8 mouse cellular contexts compared by ENCODE assay signal in the genomic region with DNA sequence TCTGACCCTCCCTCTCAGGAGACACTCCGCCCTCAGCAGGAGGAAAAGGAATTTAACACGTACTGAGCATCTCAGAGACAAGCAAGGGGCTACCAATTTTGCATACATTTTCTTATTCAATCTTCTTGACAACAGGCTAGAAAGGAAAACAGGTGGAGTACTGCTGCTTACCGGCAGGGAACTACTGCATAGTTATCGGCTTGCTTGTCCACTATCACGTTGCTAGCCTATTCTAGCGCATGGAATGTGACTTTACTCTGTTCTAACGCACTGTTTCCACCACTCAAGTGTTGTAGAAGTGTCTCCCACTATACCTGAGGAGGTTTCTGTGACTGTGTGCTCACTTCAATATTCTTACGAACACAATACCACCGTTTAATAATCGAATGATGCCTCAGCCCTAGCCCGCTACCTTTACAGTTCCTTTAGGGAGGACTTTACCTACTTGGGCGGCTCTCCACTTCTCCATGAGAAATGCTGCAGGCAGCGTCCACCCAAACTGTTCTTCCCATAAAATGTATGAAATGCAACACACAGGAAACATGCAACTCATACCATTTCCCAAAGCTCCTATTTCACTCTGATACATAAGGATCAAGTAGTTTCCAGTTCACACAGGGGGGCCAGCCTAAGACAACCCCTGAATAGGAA. TPM values are rescaled to one million over a fixed set of nuclear protein-coding genes. Genes with fewer than 3 reads are reported as not detected.
DNase-seq lines count a peak whose midpoint lies in the region; ATAC-seq and TF ChIP-seq lines count a peak whose summit lies in the region.

No protein-coding gene starts in this region.

- peak; percentile 41 to 43 for DNase-seq in cerebellum, adult 2 months
- peak; percentile 52 for DNase-seq in forelimb bud, embryonic 11.5 days (ENCODE audit: low read depth, low spot score)
- DNase-seq in intestine, embryonic 14.5 days (ENCODE audit: low spot score) = peak; percentile 77
- no peak for DNase-seq in liver, embryonic 14.5 days (ENCODE audit: low read depth in 3 of 3, low spot score in 3 of 3)
- peak; percentile 38 for DNase-seq in neural tube, embryonic 11.5 days (ENCODE audit: low spot score)
- DNase-seq in c-Kit-positive CD71-positive TER-119-positive erythroid progenitor cells, embryonic 14.5 days (ENCODE audit: low spot score) = no peak

- peak overlapping the region; percentile 74 for H3K4me2 ChIP-seq in intestine, embryonic 14.5 days (ENCODE audit: low read length)
- peak overlapping the region; percentile 58 for H3K4me2 ChIP-seq in liver, embryonic 14.5 days (ENCODE audit: low read depth)
- H3K4me2 ChIP-seq in neural tube, embryonic 11.5 days (ENCODE audit: low read depth) = peak overlapping the region; percentile 82

- no peak for TF ChIP-seq EP300 in liver, embryonic 14.5 days (IDR thresholded peaks at IDR 0.05; ENCODE audit: low read depth)

- H3K9ac ChIP-seq in intestine, embryonic 14.5 days (ENCODE audit: low read length) = peak overlapping the region; percentile 91
- H3K9ac ChIP-seq in liver, embryonic 14.5 days (replicated peaks) = peak overlapping the region; percentile 43
- peak overlapping the region; percentile 96 for H3K9ac ChIP-seq in neural tube, embryonic 11.5 days (ENCODE audit: low read length)

- peaks cover 3% of the 10 kb centered on the region for H3K36me3 ChIP-seq in megakaryocyte, embryonic 14.5 days (replicated peaks; ENCODE audit: low read length)
- H3K36me3 ChIP-seq in intestine, embryonic 14.5 days (ENCODE audit: control insufficient read depth, insufficient read depth, low read length) = 0 out of 2 replicates have a peak, but pooled peaks cover 5% of the 10 kb centered on the region
- H3K36me3 ChIP-seq in liver, embryonic 14.5 days (replicated peaks; ENCODE audit: control insufficient read depth, insufficient read depth, low read depth) = no peaks in the 10 kb centered on the region
- H3K36me3 ChIP-seq in neural tube, embryonic 11.5 days (ENCODE audit: control insufficient read depth, insufficient read depth, low read length) = no peaks in the 10 kb centered on the region; the same call in 1 of the 2 replicates

- TF ChIP-seq CTCF in cerebellum, adult 2 months (IDR thresholded peaks at IDR 0.05; ENCODE audit: borderline replicate concordance, insufficient read depth, low read depth, low read length) = peak; percentile 41; the same call in 1 of the 2 replicates
- 0 out of 2 replicates have a peak, but pooled peaks have one; percentile 23 for TF ChIP-seq CTCF in liver, embryonic 14.5 days (IDR thresholded peaks at IDR 0.05; ENCODE audit: low read depth)

- H3K9me3 ChIP-seq in megakaryocyte, embryonic 14.5 days = peaks cover 11% of the 10 kb centered on the region
- peaks cover 14% of the 10 kb centered on the region for H3K9me3 ChIP-seq in intestine, embryonic 14.5 days (ENCODE audit: control insufficient read depth, low read length)
- H3K9me3 ChIP-seq in liver, embryonic 14.5 days (ENCODE audit: control insufficient read depth, low read length) = no peaks in the 10 kb centered on the region
- no peaks in the 10 kb centered on the region; the same call in 1 of the 2 replicates for H3K9me3 ChIP-seq in neural tube, embryonic 11.5 days (ENCODE audit: control insufficient read depth, low read length)

- peaks cover 30% of the 10 kb centered on the region for H3K4me1 ChIP-seq in megakaryocyte, embryonic 14.5 days
- H3K4me1 ChIP-seq in cerebellum, adult 2 months (ENCODE audit: control insufficient read depth, insufficient read depth, low read length) = peaks cover 2% of the 10 kb centered on the region; the same call in 1 of the 2 replicates
- peaks cover 6% of the 10 kb centered on the region for H3K4me1 ChIP-seq in intestine, embryonic 14.5 days (replicated peaks; ENCODE audit: control insufficient read depth, insufficient read depth, low read length)
- H3K4me1 ChIP-seq in liver, embryonic 14.5 days (replicated peaks; ENCODE audit: control insufficient read depth in 2 of 2, insufficient read depth in 2 of 2, low read length in 1 of 2) = peaks cover 0 to 9% of the 10 kb centered on the region in 2 experiments; a peak in 3 of 4 replicates
- H3K4me1 ChIP-seq in neural tube, embryonic 11.5 days (ENCODE audit: control insufficient read depth, insufficient read depth, low read length) = no peaks in the 10 kb centered on the region; the same call in 1 of the 2 replicates

- TF ChIP-seq POLR2A in cerebellum, adult 2 months (IDR thresholded peaks at IDR 0.05; ENCODE audit: borderline replicate concordance, insufficient read depth, low read length) = no peak

- H3K27me3 ChIP-seq in megakaryocyte, embryonic 14.5 days (replicated peaks) = peaks cover 45% of the 10 kb centered on the region
- no peaks in the 10 kb centered on the region for H3K27me3 ChIP-seq in cerebellum, adult 2 months (ENCODE audit: control insufficient read depth, insufficient read depth, low read length)
- H3K27me3 ChIP-seq in intestine, embryonic 14.5 days (replicated peaks; ENCODE audit: control insufficient read depth, insufficient read depth, low read length) = no peaks in the 10 kb centered on the region
- peaks cover 24% of the 10 kb centered on the region for H3K27me3 ChIP-seq in liver, embryonic 14.5 days (ENCODE audit: control insufficient read depth, insufficient read depth, low read length)
- no peaks in the 10 kb centered on the region for H3K27me3 ChIP-seq in neural tube, embryonic 11.5 days (ENCODE audit: control insufficient read depth, insufficient read depth, low read length)

- no peak overlapping the region for H3K27ac ChIP-seq in cerebellum, adult 2 months (ENCODE audit: insufficient read depth, low read length)
- no peak overlapping the region for H3K27ac ChIP-seq in intestine, embryonic 14.5 days (ENCODE audit: low read depth)
- no peak overlapping the region for H3K27ac ChIP-seq in liver, embryonic 14.5 days
- H3K27ac ChIP-seq in neural tube, embryonic 11.5 days (ENCODE audit: low read depth, low read length) = peak overlapping the region; percentile 97; the same call in 1 of the 2 replicates

- H3K4me3 ChIP-seq in megakaryocyte, embryonic 14.5 days (replicated peaks) = peak overlapping the region; percentile 93
- peak overlapping the region; percentile 68 for H3K4me3 ChIP-seq in cerebellum, adult 2 months (replicated peaks; ENCODE audit: insufficient read depth, low read depth, low read length)
- H3K4me3 ChIP-seq in intestine, embryonic 14.5 days (ENCODE audit: low read depth, low read length) = peak overlapping the region; percentile 77
- peak overlapping the region; percentile 63 to 64 for H3K4me3 ChIP-seq in liver, embryonic 14.5 days (ENCODE audit: insufficient read depth in 1 of 2, low read depth in 2 of 2, low read length in 2 of 2)
- peak overlapping the region; percentile 93 for H3K4me3 ChIP-seq in neural tube, embryonic 11.5 days (ENCODE audit: low read depth, low read length)

- WGBS in cerebellum, adult 2 months = under 1% methylated on average over 13 of the region's 13 CpGs
- under 1% methylated on average over 13 of the region's 13 CpGs for WGBS in intestine, embryonic 14.5 days
- WGBS in liver, embryonic 14.5 days (ENCODE audit: insufficient replicate concordance) = 6% methylated on average over 13 of the region's 13 CpGs
- WGBS in neural tube, embryonic 11.5 days = under 1% methylated on average over 13 of the region's 13 CpGs

- ATAC-seq in megakaryocyte, adult 5-6 weeks (ENCODE audit: poor library complexity, severe bottlenecking) = no peak
- ATAC-seq in intestine, embryonic 14.5 days (replicated peaks; ENCODE audit: low FRiP score, low TSS enrichment, low read depth) = no peak
- ATAC-seq in liver, embryonic 14.5 days (ENCODE audit: insufficient read depth) = no peak
- no peak for ATAC-seq in neural tube, embryonic 11.5 days (ENCODE audit: insufficient read depth, low FRiP score, low TSS enrichment)

RNA-seq across cellular contexts. Expression of a gene that starts 1.5 kb away (rescaled TPM):
- 0.58 and 4.9 TPM in 2 replicates for polyA plus RNA-seq in megakaryocyte, embryonic 14.5 days (2012; ENCODE audit: insufficient read depth, low replicate concordance)
- 78.7 and 92.4 TPM in 2 replicates for total RNA-seq in megakaryocyte, adult 5-6 weeks (2015)
- 21.9 and 36.3 TPM in 2 replicates for total RNA-seq in megakaryocyte, adult 5-6 weeks (2017)
- polyA plus RNA-seq in cerebellum, adult 2 months (2012; rRNA removed) = 11.0 and 11.1 TPM in 2 replicates
- polyA plus RNA-seq in intestine, embryonic 14.5 days (2014; fragmentation: Nextera tagmentation; extraction: Ambion mirVana) = 32.2 and 34.1 TPM in 2 replicates
- 13.8 and 16.6 TPM in 2 replicates for polyA plus RNA-seq in liver, embryonic 14.5 days (2012; rRNA removed)
- polyA plus RNA-seq in liver, embryonic 14.5 days (2014; fragmentation: Nextera tagmentation; extraction: Ambion mirVana) = 25.2 and 28.2 TPM in 2 replicates
- 21.4 and 24.3 TPM in 2 replicates for polyA plus RNA-seq in neural tube, embryonic 11.5 days (2014; fragmentation: Nextera tagmentation; extraction: Ambion mirVana)

Comparison
In these comparisons a context has a peak if more than half of its experiments do, and no peak if none do; other contexts are left out.
1. DNase-seq: peak in cerebellum, adult 2 months (2 of 2), forelimb bud, embryonic 11.5 days (single experiment), intestine, embryonic 14.5 days (single experiment) and neural tube, embryonic 11.5 days (single experiment); none in liver, embryonic 14.5 days (0 of 3) and c-Kit-positive CD71-positive TER-119-positive erythroid progenitor cells, embryonic 14.5 days (single experiment).
2. H3K9ac ChIP-seq: peak in every context shown above with its lines; median percentile 96 in neural tube, embryonic 11.5 days; 91 in intestine, embryonic 14.5 days; 43 in liver, embryonic 14.5 days.
3. Peak in every context shown above with its lines, with median percentiles within 50 percentile points of each other: H3K4me3 ChIP-seq and H3K4me2 ChIP-seq.